Mouse (Mus musculus) spleen, adult 18-20 months (tissue): ENCODE data around the gene Fbxl15.

Experiments
- DNase-seq, 2 experiments: peaks; one replicate each; pipeline ENCODE4 v3.0.0; 2022; ENCODE audit warnings: mixed read lengths in 2 of 2

Gene Fbxl15

GRCm38 (mm10) chr19:46348761-46349458 lies 20.9 kb downstream of the Fbxl15 start:
- DNase-seq, result peak; percentile 43 to 54

- no peak for DNase-seq
Measured at GRCm38 (mm10) chr19:46349550-46349949, 21.6 kb downstream of the Fbxl15 start.

DNA sequence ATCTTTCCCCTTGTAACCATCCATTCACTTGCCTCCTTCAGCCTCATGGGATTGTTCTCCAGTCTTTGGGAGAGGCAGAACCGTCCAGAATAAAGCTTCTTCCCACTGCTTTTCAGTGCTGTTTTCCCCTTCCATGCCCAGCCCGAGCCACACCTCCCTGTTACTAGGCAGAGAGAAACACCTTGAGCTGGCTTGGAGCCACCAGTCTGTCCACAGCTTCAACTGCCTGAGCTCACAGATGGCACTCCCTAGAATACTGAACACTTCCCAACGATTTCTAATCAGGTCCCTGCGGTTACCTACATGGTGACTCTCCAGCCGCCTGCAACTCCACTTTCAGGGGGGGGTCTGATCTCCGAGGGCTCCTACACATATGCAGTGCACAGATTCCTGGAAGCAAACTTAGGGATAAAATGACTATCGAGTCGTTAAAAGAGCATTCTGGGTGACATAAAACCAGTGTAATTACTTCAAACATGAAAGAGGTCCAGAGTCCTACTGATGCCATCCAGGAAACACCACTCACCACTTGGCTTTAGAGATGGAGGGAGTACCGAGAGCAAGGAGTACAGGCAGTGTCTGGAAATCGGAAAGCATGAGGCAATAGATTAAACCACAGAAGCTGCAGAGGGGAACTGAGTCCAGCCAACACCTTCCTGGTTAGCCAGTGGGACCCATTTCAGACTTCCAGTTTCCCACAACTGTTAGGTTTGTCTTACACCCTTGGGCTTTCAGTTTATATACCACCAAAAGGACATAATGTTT lies 22.4 kb downstream of the Fbxl15 start, which contains the start of gene 2310034G01Rik:
2310034G01Rik (minus strand) TSS at position 135 of the 765 bp plus-strand sequence.
- DNase-seq, result no peak

DNA sequence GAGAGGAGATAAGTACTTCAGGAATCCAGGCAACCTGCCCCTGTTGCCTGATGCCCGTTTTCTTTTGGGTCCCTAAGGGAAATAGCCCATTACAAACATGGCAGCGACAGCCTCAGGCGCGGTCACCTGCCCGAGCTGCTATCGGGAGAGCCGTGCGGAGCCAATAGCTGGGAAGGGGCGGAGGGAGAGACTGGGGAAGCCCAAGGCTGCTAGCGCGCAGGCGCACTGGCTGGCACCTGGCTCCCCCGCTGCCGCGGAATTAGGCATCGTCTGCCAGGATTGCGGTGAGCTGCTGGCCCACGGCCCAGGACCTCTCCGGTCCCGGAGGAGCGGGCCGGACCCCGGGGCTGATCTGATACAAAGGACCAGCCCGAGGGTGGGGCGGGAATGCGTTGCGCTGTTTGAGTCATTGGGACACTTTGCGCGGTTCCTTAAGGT lies 28.7 kb downstream of the Fbxl15 start:
- peak; percentile 64 to 65 for DNase-seq

- DNase-seq, result no peak
Measured at GRCm38 (mm10) chr19:46357344-46358280, 29.6 kb downstream of the Fbxl15 start.

- DNase-seq, result no peak
Measured at GRCm38 (mm10) chr19:46358381-46358780, 30.4 kb downstream of the Fbxl15 start.

- no peak for DNase-seq
Measured at GRCm38 (mm10) chr19:46362104-46362503, 34.1 kb downstream of the Fbxl15 start.

- DNase-seq, result no peak
Measured at GRCm38 (mm10) chr19:46363294-46364009, 35.5 kb downstream of the Fbxl15 start.

DNA sequence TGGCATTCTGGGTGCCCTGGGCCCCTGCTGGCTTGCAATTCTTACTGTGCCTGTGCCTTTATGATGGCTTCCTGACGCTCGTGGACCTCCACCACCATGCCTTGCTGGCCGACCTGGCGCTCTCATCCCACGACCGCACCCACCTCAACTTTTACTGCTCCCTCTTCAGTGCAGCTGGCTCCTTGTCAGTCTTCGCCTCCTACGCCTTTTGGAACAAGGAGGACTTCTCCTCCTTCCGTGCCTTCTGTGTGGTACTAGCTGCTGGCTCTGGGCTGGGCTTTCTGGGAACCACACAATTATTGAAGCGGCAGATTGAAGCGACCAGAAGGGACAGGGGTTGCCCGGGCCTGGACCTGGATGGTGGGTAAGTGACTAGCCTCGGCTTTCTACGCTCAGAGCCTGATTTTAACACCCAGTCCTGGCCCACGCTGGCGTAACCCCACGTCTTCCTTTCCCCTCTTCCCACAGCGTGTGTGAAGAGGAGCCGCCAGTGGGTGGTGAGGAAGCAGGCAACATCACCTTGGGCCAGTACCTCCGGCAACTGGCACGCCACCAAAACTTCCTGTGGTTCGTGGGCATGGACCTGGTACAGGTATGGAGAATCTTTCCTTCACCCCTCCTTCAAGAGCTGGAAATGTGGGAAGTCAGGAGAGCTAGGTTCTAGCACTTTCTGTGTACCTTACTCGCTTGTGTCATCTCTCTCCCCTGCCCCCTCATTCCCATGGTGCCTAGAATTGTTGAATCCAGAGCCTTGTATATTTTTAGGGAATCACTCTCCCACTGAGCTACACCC lies 40.0 kb downstream of the Fbxl15 start:
- DNase-seq, result no peak

DNA sequence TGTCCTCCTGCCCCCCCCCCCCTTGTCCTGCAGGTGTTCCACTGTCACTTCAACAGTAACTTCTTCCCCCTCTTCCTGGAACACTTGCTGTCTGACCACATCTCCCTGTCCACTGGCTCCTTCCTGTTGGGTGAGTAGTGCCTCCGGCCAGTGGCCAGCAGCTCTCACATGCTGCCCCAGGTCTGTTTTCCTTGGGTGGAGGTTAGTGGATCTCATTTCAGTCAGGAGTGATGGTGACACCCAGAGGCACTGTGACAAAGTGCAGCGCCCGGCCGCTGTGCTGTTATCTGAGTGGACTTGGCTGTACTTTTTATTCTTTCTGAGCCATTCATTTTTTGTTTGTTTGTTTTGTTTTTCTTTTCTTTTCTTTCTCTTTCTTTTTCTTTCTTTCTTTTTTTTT lies 41.2 kb downstream of the Fbxl15 start:
- peak; percentile 22 to 55 for DNase-seq

- DNase-seq, result no peak
Measured at GRCm38 (mm10) chr19:46374477-46375088, 46.6 kb downstream of the Fbxl15 start.

- no peak for DNase-seq
Measured at GRCm38 (mm10) chr19:46375489-46375888, 47.5 kb downstream of the Fbxl15 start.

DNA sequence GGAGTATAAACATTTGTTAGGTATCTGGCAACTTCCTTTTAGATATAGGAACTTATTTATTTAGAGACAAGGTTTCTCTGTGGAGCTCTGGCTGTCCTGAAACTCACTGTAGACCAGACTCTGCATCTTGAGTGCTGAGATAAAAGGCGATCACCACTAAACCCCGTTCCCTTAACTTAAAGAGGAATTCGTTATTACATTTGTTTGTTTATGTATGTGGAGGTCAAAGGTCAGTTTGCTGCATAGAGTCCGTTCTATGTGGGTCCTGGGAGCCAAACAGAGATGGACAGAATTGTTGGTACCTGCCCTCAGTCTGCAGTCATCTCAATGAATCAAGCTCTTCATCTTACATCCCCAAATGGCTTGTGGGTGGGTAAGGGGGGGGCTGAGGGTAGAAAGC lies 47.9 kb downstream of the Fbxl15 start:
- DNase-seq, result no peak
